Mouse (Mus musculus): ENCODE measurements at regions not wholly inside any gene's neighbourhood (a gene's known extent, or its start where the extent isn't known, plus 50 kb on each side); places are given as distances from the start of the nearest gene placed in this dataset.

- H3K4me2 ChIP-seq, result no peak overlapping the region
- H3K27ac ChIP-seq (ENCODE audit: low read depth, low read length), result no peak overlapping the region
- H3K27me3 ChIP-seq (ENCODE audit: control insufficient read depth, insufficient read depth, low read length), result no peaks in the 10 kb centered on the region
- ATAC-seq (replicated peaks; ENCODE audit: insufficient number of reproducible peaks, low FRiP score, low TSS enrichment), result no peak
- no peak overlapping the region for H3K9ac ChIP-seq (ENCODE audit: low read depth, low read length)
- H3K9me3 ChIP-seq (replicated peaks; ENCODE audit: control insufficient read depth, low read length), result no peaks in the 10 kb centered on the region
- H3K36me3 ChIP-seq (ENCODE audit: control insufficient read depth, insufficient read depth, low read length), result no peaks in the 10 kb centered on the region
- 94% methylated on average over 19 of the region's 19 CpGs for WGBS (ENCODE audit: insufficient replicate concordance)
- no peak overlapping the region for H3K4me3 ChIP-seq (ENCODE audit: low read depth, low read length)
- no peaks in the 10 kb centered on the region for H3K4me1 ChIP-seq (ENCODE audit: control insufficient read depth, insufficient read depth, low read length)
These were observed 348.0 kb downstream of the Rwdd3 start for GRCm38 (mm10) chr3:120823536-120823935.

- no peaks in the 10 kb centered on the region for H3K9me3 ChIP-seq (replicated peaks; ENCODE audit: control insufficient read depth, low read length)
- H3K27me3 ChIP-seq (ENCODE audit: control insufficient read depth, insufficient read depth, low read length), result no peaks in the 10 kb centered on the region
- H3K4me1 ChIP-seq (ENCODE audit: control insufficient read depth, insufficient read depth, low read length), result peaks cover 4% of the 10 kb centered on the region; the same call in 1 of the 2 replicates
- no peak for ATAC-seq (replicated peaks; ENCODE audit: insufficient number of reproducible peaks, low FRiP score, low TSS enrichment)
- H3K27ac ChIP-seq (ENCODE audit: low read depth, low read length), result no peak overlapping the region
- no peaks in the 10 kb centered on the region for H3K36me3 ChIP-seq (ENCODE audit: control insufficient read depth, insufficient read depth, low read length)
- no peak overlapping the region for H3K4me2 ChIP-seq
- H3K9ac ChIP-seq (ENCODE audit: low read depth, low read length), result no peak overlapping the region
- no peak overlapping the region for H3K4me3 ChIP-seq (ENCODE audit: low read depth, low read length)
- 68% methylated on average over 2 of the region's 2 CpGs for WGBS (ENCODE audit: insufficient replicate concordance)
These were observed 359.6 kb downstream of the Rwdd3 start for GRCm38 (mm10) chr3:120811901-120812300.

GRCm38 (mm10) chr3:120810527-120810926, 361.0 kb downstream of the Rwdd3 start:
- no peaks in the 10 kb centered on the region for H3K9me3 ChIP-seq (replicated peaks; ENCODE audit: control insufficient read depth, low read length)
- H3K4me2 ChIP-seq, result no peak overlapping the region
- H3K27me3 ChIP-seq (ENCODE audit: control insufficient read depth, insufficient read depth, low read length), result no peaks in the 10 kb centered on the region
- H3K4me3 ChIP-seq (ENCODE audit: low read depth, low read length), result no peak overlapping the region
- no peak overlapping the region for H3K27ac ChIP-seq (ENCODE audit: low read depth, low read length)
- WGBS (ENCODE audit: insufficient replicate concordance), result 53% methylated on average over 5 of the region's 5 CpGs
- H3K36me3 ChIP-seq (ENCODE audit: control insufficient read depth, insufficient read depth, low read length), result no peaks in the 10 kb centered on the region
- no peak overlapping the region for H3K9ac ChIP-seq (ENCODE audit: low read depth, low read length)
- no peak for ATAC-seq (replicated peaks; ENCODE audit: insufficient number of reproducible peaks, low FRiP score, low TSS enrichment)
- peaks cover 4% of the 10 kb centered on the region; the same call in 1 of the 2 replicates for H3K4me1 ChIP-seq (ENCODE audit: control insufficient read depth, insufficient read depth, low read length)

- 35% methylated on average over 6 of the region's 6 CpGs for WGBS (ENCODE audit: insufficient replicate concordance)
- Histone ChIP-seq H3K27me3 (ENCODE audit: control insufficient read depth, insufficient read depth, low read length) (no peaks in the 10 kb centered on the region), H3K36me3 (ENCODE audit: control insufficient read depth, insufficient read depth, low read length) (no peaks in the 10 kb centered on the region), H3K9me3 (replicated peaks; ENCODE audit: control insufficient read depth, low read length) (no peaks in the 10 kb centered on the region), H3K9ac (ENCODE audit: low read depth, low read length) (no peak overlapping the region), H3K4me3 (ENCODE audit: low read depth, low read length) (no peak overlapping the region), H3K4me2 (no peak overlapping the region), H3K27ac (ENCODE audit: low read depth, low read length) (no peak overlapping the region), H3K4me1 (ENCODE audit: control insufficient read depth, insufficient read depth, low read length) (peaks cover 4% of the 10 kb centered on the region; the same call in 1 of the 2 replicates)
- ATAC-seq (replicated peaks; ENCODE audit: insufficient number of reproducible peaks, low FRiP score, low TSS enrichment), result no peak
These were observed 361.4 kb downstream of the Rwdd3 start for GRCm38 (mm10) chr3:120810048-120810447.

- no peak overlapping the region for H3K4me3 ChIP-seq (ENCODE audit: low read depth, low read length)
- H3K9me3 ChIP-seq (replicated peaks; ENCODE audit: control insufficient read depth, low read length), result no peaks in the 10 kb centered on the region
- H3K4me1 ChIP-seq (ENCODE audit: control insufficient read depth, insufficient read depth, low read length), result no peaks in the 10 kb centered on the region
- 73% methylated on average over 9 of the region's 9 CpGs for WGBS (ENCODE audit: insufficient replicate concordance)
- ATAC-seq (replicated peaks; ENCODE audit: insufficient number of reproducible peaks, low FRiP score, low TSS enrichment), result no peak
- no peak overlapping the region for H3K4me2 ChIP-seq
- H3K36me3 ChIP-seq (ENCODE audit: control insufficient read depth, insufficient read depth, low read length), result no peaks in the 10 kb centered on the region
- no peaks in the 10 kb centered on the region for H3K27me3 ChIP-seq (ENCODE audit: control insufficient read depth, insufficient read depth, low read length)
- no peak overlapping the region for H3K9ac ChIP-seq (ENCODE audit: low read depth, low read length)
- H3K27ac ChIP-seq (ENCODE audit: low read depth, low read length), result no peak overlapping the region
These were observed 384.8 kb downstream of the Rwdd3 start for GRCm38 (mm10) chr3:120786659-120787058.

- 78% methylated on average over 6 of the region's 6 CpGs for WGBS (ENCODE audit: insufficient replicate concordance)
- no peaks in the 10 kb centered on the region for H3K27me3 ChIP-seq (ENCODE audit: control insufficient read depth, insufficient read depth, low read length)
- H3K36me3 ChIP-seq (ENCODE audit: control insufficient read depth, insufficient read depth, low read length), result no peaks in the 10 kb centered on the region
- H3K9me3 ChIP-seq (replicated peaks; ENCODE audit: control insufficient read depth, low read length), result no peaks in the 10 kb centered on the region
- no peak overlapping the region for H3K9ac ChIP-seq (ENCODE audit: low read depth, low read length)
- no peak overlapping the region for H3K4me3 ChIP-seq (ENCODE audit: low read depth, low read length)
- no peak for ATAC-seq (replicated peaks; ENCODE audit: insufficient number of reproducible peaks, low FRiP score, low TSS enrichment)
- H3K4me2 ChIP-seq, result no peak overlapping the region
- no peaks in the 10 kb centered on the region for H3K4me1 ChIP-seq (ENCODE audit: control insufficient read depth, insufficient read depth, low read length)
- H3K27ac ChIP-seq (ENCODE audit: low read depth, low read length), result no peak overlapping the region
These were observed 390.0 kb downstream of the Rwdd3 start for GRCm38 (mm10) chr3:120781486-120781885.

- Histone ChIP-seq H3K9ac (ENCODE audit: low read depth, low read length) (no peak overlapping the region), H3K4me3 (ENCODE audit: low read depth, low read length) (no peak overlapping the region), H3K36me3 (ENCODE audit: control insufficient read depth, insufficient read depth, low read length) (no peaks in the 10 kb centered on the region), H3K27me3 (ENCODE audit: control insufficient read depth, insufficient read depth, low read length) (no peaks in the 10 kb centered on the region), H3K4me1 (ENCODE audit: control insufficient read depth, insufficient read depth, low read length) (no peaks in the 10 kb centered on the region), H3K9me3 (replicated peaks; ENCODE audit: control insufficient read depth, low read length) (no peaks in the 10 kb centered on the region), H3K4me2 (no peak overlapping the region), H3K27ac (ENCODE audit: low read depth, low read length) (no peak overlapping the region)
- no peak for ATAC-seq (replicated peaks; ENCODE audit: insufficient number of reproducible peaks, low FRiP score, low TSS enrichment)
These were observed 392.4 kb downstream of the Rwdd3 start for GRCm38 (mm10) chr3:120779091-120779490.

- 92% methylated on average over 6 of the region's 6 CpGs for WGBS (ENCODE audit: insufficient replicate concordance)
- no peak for ATAC-seq (replicated peaks; ENCODE audit: insufficient number of reproducible peaks, low FRiP score, low TSS enrichment)
- no peaks in the 10 kb centered on the region for H3K36me3 ChIP-seq (ENCODE audit: control insufficient read depth, insufficient read depth, low read length)
These were observed 396.5 kb downstream of the Rwdd3 start for GRCm38 (mm10) chr3:120774951-120775350.

GRCm38 (mm10) chr3:120761681-120762080, 409.8 kb downstream of the Rwdd3 start:
- Histone ChIP-seq H3K4me3 (ENCODE audit: low read depth, low read length) (no peak overlapping the region), H3K36me3 (ENCODE audit: control insufficient read depth, insufficient read depth, low read length) (no peaks in the 10 kb centered on the region), H3K4me2 (no peak overlapping the region), H3K9ac (ENCODE audit: low read depth, low read length) (no peak overlapping the region), H3K27me3 (ENCODE audit: control insufficient read depth, insufficient read depth, low read length) (no peaks in the 10 kb centered on the region), H3K4me1 (ENCODE audit: control insufficient read depth, insufficient read depth, low read length) (no peaks in the 10 kb centered on the region), H3K9me3 (replicated peaks; ENCODE audit: control insufficient read depth, low read length) (no peaks in the 10 kb centered on the region), H3K27ac (ENCODE audit: low read depth, low read length) (no peak overlapping the region)
- WGBS (ENCODE audit: insufficient replicate concordance), result 68% methylated on average over 4 of the region's 4 CpGs
- no peak for ATAC-seq (replicated peaks; ENCODE audit: insufficient number of reproducible peaks, low FRiP score, low TSS enrichment)

More at GRCm38 (mm10) chr3:120774951-120775350, 396.5 kb downstream of the Rwdd3 start:
- H3K9ac ChIP-seq (ENCODE audit: low read depth, low read length), result no peak overlapping the region
- no peaks in the 10 kb centered on the region for H3K9me3 ChIP-seq (replicated peaks; ENCODE audit: control insufficient read depth, low read length)
- no peak overlapping the region for H3K4me3 ChIP-seq (ENCODE audit: low read depth, low read length)
- H3K27ac ChIP-seq (ENCODE audit: low read depth, low read length), result no peak overlapping the region
- no peak overlapping the region for H3K4me2 ChIP-seq
- no peaks in the 10 kb centered on the region for H3K27me3 ChIP-seq (ENCODE audit: control insufficient read depth, insufficient read depth, low read length)
- H3K4me1 ChIP-seq (ENCODE audit: control insufficient read depth, insufficient read depth, low read length), result no peaks in the 10 kb centered on the region

All from heart, embryonic 11.5 days (tissue).